Mouse (Mus musculus) embryo, embryonic 10 days (tissue): Measurements from ENCODE around the gene Dcx.

Experiments
- DNase-seq: peaks from one replicate; pipeline ENCODE4 v3.0.0-alpha.2; 2015; ENCODE audit warnings: low spot score

Dcx gene

DNA sequence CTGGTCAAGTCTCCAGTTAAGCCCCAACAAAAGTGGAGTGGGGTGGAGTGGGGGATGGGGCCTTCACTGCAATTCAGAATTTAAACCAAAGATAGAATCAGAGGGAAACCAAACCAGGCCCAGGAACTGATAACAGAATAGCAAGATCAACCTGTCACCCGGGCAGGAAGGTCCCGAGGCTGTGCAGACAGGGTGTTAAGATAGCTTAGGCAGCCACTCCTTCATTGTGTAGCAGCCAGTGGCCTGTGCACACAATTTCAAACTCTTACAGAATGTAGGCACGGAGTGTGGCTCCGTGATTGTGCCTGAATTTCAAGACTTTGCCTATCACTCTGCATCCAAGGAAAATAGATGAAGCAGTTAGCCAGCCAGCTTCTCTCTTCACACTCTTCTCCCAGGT lies 106.6 kb downstream of the Dcx start:
- no peak for DNase-seq

GRCm38 (mm10) chrX:143818961-143819360 lies 114.2 kb downstream of the Dcx start:
- DNase-seq, result peak; percentile 9

GRCm38 (mm10) chrX:143815948-143816347 lies 117.2 kb downstream of the Dcx start:
- DNase-seq, result no peak
